Mouse (Mus musculus) C2C12 (cell line): ENCODE measurements around the gene Gdap1l1.

Experiments used
- CEBPB ChIP-seq: IDR thresholded peaks from one replicate; pipeline ENCODE4 v1.6.1; 2011; ENCODE audit warnings: low read depth, mild to moderate bottlenecking, control low read depth, moderate library complexity
- CTCF ChIP-seq: IDR thresholded peaks from one replicate; pipeline ENCODE4 v1.5.1; 2011; ENCODE audit not compliant: control insufficient read depth, insufficient read depth, insufficient read length
- FOSL1 ChIP-seq: IDR thresholded peaks from one replicate; pipeline ENCODE4 v1.8.0; 2011; ENCODE audit warnings: mild to moderate bottlenecking, low read length; ENCODE audit not compliant: poor library complexity, insufficient read depth, severe bottlenecking
- MAX ChIP-seq: IDR thresholded peaks from one replicate; pipeline ENCODE4 v1.6.1; 2011; ENCODE audit warnings: mild to moderate bottlenecking, control low read depth
- MYOD1 ChIP-seq: IDR thresholded peaks from one replicate; pipeline ENCODE4 v1.6.1; 2011; ENCODE audit warnings: low read depth; ENCODE audit not compliant: control insufficient read depth, insufficient read length
- MYOG ChIP-seq: IDR thresholded peaks from one replicate; pipeline ENCODE4 v1.6.1; 2011; ENCODE audit not compliant: control insufficient read depth, insufficient read length; ENCODE audit errors: extremely low read depth
- USF1 ChIP-seq: IDR thresholded peaks from one replicate; pipeline ENCODE4 v1.6.1; 2011; ENCODE audit warnings: low read depth, mild to moderate bottlenecking, control low read depth, moderate library complexity

DNA sequence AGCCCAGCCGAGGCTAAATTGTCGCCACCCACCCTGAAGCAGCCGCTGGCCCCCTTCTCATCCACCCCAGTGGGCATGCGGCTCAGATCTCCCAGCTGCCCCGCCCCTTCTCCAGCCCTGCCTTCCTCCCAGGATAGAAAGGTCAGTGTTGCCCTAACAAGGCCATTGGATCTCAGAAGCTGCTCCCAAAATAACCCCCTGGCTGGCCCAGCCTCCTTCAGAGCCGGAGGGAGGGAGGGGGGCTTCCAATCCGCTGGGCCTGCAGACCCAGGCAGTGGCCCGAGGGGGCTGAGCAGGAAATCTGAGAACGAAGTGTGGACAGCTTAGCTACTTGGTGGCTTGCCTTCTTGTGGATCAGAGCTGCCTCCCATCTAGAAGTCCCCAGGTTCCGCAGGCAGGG lies 40.4 kb upstream of the Gdap1l1 start, which contains the start of gene Jph2:
- TF ChIP-seq MAX (no peak), MYOG (no peak), CTCF (no peak), USF1 (no peak), CEBPB (no peak), MYOD1 (no peak), FOSL1 (no peak)
